Mouse (Mus musculus): ENCODE measurements around the gene D330020A13Rik. TPM values are rescaled to one million over a fixed set of nuclear protein-coding genes. Genes with fewer than 3 reads are reported as not detected.
A peak's percentile ranks its signal among the peaks of the same experiment; 100 is the strongest.

The D330020A13Rik gene
- polyA plus RNA-seq, 1 experiment from 2014 or later: 0.72 TPM

DNA sequence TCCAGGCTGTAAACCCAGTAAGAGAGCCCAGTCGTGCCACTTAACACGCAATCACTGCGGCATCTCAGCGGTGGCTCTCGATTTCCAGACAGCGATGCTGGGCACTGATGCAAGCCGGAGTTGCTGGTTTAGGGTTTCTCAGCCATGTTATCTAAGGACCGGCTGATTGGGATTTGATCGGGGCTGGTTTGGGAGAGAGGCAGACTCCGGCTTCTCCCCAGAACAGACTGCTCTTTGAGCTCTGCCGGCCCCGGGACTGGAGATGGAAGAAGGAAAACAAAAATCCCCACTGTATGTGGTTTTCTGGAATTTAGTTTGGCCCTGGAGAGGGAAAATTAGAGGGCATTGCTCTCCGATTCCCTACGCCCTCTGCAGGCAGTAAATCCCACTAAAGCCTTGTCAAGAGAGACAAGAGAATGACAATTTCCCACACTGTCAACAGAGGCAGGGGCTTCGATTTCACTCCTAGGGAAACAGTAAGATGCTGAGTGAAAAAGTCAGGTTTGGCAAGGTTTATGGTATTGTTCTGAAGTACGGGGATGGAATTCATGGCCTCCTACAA, 8.7 kb downstream of the D330020A13Rik start:
- Histone ChIP-seq H3K36me3 (no peaks in the 10 kb centered on the region), H3K27me3 (no peaks in the 10 kb centered on the region), H3K4me1 (peaks cover 4% of the 10 kb centered on the region; the same call in 1 of the 2 replicates), H3K9ac (peak overlapping the region; percentile 30), H3K9me3 (no peaks in the 10 kb centered on the region), H3K27ac (peak overlapping the region; percentile 72), H3K4me3 (peak overlapping the region; percentile 27), H3K4me2 (replicated peaks) (peak overlapping the region; percentile 44)
- WGBS: 10% methylated on average over 16 of the region's 16 CpGs
- no peak for ATAC-seq (ENCODE audit: insufficient number of reproducible peaks, insufficient read depth, low FRiP score, low TSS enrichment)

DNA sequence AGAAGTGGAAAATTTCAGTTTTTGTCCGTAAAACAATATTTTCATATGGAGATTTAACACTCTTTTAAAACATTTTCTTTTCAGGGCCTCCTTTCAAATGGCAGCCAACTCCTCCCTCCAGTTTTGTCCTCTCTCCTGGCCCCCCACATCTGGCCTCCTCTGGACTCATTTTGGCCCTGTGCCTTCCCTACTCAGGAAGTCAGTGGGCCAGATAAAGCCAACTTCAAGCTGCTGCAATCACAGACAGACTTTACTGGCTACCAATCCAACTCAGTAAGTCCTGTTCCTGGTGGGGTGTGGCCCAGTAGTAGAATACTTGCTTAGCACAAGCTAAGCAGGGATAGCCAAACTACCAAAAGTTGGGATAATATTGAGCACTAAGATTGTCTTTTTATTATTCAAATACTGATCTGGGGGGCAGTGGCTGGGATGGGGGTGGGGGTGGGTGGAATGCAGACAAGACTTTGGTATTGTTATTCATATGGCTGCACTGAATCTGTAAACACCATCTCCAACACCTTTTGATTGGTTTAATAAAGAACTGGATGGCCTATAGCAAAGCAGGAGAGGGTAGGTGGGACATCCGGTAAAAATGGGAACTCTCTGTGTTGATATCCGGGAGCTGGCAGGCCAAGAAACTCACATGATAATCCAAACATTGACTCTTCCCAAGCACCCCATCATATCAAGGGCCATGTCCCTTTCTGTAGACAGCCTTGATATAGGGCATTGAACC, 12.9 kb downstream of the D330020A13Rik start:
- no peak for ATAC-seq (ENCODE audit: insufficient number of reproducible peaks, insufficient read depth, low FRiP score, low TSS enrichment)
- Histone ChIP-seq H3K27me3 (no peaks in the 10 kb centered on the region), H3K9me3 (no peaks in the 10 kb centered on the region), H3K4me3 (no peak overlapping the region), H3K4me1 (peaks cover 4% of the 10 kb centered on the region; the same call in 1 of the 2 replicates), H3K27ac (no peak overlapping the region), H3K36me3 (no peaks in the 10 kb centered on the region), H3K4me2 (replicated peaks) (no peak overlapping the region), H3K9ac (no peak overlapping the region)
- 90% methylated on average over 3 of the region's 3 CpGs for WGBS

DNA sequence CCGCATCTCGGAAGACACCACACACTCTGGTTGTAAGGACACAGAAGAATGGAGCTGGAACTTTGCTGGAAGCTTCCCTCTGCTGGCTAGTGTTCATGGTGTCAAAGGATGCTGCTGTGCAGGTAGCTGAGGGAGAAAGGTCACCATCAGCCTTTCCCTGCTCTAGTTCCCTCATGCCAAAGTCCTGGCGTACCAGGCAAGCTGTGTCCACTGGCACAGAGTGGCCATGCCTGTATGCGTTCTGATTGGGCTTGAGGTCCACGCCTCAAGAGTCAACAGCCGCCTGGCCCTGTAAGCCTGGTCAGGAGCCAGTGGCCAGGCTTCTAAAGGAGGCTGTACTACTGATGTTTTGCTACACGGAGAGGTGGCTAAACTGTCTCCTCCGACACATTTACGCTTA, 15.2 kb downstream of the D330020A13Rik start:
- WGBS: 82% methylated on average over 9 of the region's 9 CpGs
- H3K4me1 ChIP-seq: no peaks in the 10 kb centered on the region
- ATAC-seq (ENCODE audit: insufficient number of reproducible peaks, insufficient read depth, low FRiP score, low TSS enrichment): no peak
- H3K4me3 ChIP-seq: no peak overlapping the region
- H3K27me3 ChIP-seq: no peaks in the 10 kb centered on the region
- H3K36me3 ChIP-seq: no peaks in the 10 kb centered on the region
- no peak overlapping the region for H3K27ac ChIP-seq
- no peaks in the 10 kb centered on the region for H3K9me3 ChIP-seq
- no peak overlapping the region for H3K9ac ChIP-seq
- no peak overlapping the region for H3K4me2 ChIP-seq (replicated peaks)

DNA sequence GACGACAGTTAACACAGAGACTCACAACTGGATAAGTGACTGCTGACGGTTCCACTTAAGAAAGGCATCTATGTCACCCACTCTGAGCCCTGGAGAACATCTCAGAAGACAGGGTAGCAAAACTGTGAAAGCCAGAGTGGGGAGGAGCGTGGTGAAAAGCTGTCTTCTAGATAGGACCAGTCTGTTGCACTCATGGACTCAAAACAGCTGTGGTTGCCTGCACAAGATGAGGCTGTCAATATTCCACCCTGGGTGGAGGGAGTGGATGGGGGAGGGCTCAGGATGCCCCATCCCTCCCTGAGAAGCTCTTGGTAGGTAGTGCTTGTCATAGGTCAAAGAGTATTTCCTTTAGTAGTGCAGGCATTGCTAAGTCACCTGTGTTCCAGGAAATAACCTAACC, 15.6 kb downstream of the D330020A13Rik start:
- Histone ChIP-seq H3K4me3 (no peak overlapping the region), H3K9me3 (no peaks in the 10 kb centered on the region), H3K9ac (no peak overlapping the region), H3K36me3 (no peaks in the 10 kb centered on the region), H3K4me2 (replicated peaks) (no peak overlapping the region), H3K27ac (no peak overlapping the region), H3K4me1 (no peaks in the 10 kb centered on the region), H3K27me3 (no peaks in the 10 kb centered on the region)
- 58% methylated on average over 3 of the region's 3 CpGs for WGBS
- ATAC-seq (ENCODE audit: insufficient number of reproducible peaks, insufficient read depth, low FRiP score, low TSS enrichment): no peak

DNA sequence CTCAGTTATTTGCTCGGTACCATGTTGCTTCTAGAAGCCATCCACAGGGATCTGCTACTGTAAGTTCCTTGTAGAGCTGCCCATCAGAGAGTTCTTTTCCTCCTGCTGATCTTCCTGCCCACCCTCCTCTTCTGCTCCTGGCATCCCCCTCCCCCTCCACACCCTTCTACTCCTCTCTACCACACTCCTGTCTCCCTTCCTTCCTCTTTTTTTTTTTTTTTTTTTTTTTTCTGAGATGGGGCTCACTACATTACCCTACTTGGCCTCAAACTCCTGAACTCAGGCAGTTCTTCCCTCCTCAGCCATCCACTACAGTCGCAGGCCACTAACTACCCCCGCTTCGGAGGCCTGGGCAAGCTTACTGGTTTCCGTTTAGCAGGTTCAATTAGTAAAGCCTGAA, 18.3 kb downstream of the D330020A13Rik start:
- no peaks in the 10 kb centered on the region for H3K4me1 ChIP-seq
- ATAC-seq (ENCODE audit: insufficient number of reproducible peaks, insufficient read depth, low FRiP score, low TSS enrichment): no peak
- no peak overlapping the region for H3K4me3 ChIP-seq
- no peak overlapping the region for H3K27ac ChIP-seq
- H3K9me3 ChIP-seq: no peaks in the 10 kb centered on the region
- H3K4me2 ChIP-seq (replicated peaks): no peak overlapping the region
- no peaks in the 10 kb centered on the region for H3K27me3 ChIP-seq
- H3K9ac ChIP-seq: no peak overlapping the region
- H3K36me3 ChIP-seq: no peaks in the 10 kb centered on the region
- 72% methylated on average over 5 of the region's 5 CpGs for WGBS

- H3K9ac ChIP-seq: no peak overlapping the region
- H3K27me3 ChIP-seq: no peaks in the 10 kb centered on the region
- 87% methylated on average over 11 of the region's 11 CpGs for WGBS
- H3K36me3 ChIP-seq: no peaks in the 10 kb centered on the region
- no peak for ATAC-seq (ENCODE audit: insufficient number of reproducible peaks, insufficient read depth, low FRiP score, low TSS enrichment)
- no peak overlapping the region for H3K27ac ChIP-seq
- H3K4me2 ChIP-seq (replicated peaks): no peak overlapping the region
- H3K4me1 ChIP-seq: no peaks in the 10 kb centered on the region
- no peaks in the 10 kb centered on the region for H3K9me3 ChIP-seq
- no peak overlapping the region for H3K4me3 ChIP-seq
Measured at GRCm38 (mm10) chr6:120318303-120318940, 24.3 kb downstream of the D330020A13Rik start.

DNA sequence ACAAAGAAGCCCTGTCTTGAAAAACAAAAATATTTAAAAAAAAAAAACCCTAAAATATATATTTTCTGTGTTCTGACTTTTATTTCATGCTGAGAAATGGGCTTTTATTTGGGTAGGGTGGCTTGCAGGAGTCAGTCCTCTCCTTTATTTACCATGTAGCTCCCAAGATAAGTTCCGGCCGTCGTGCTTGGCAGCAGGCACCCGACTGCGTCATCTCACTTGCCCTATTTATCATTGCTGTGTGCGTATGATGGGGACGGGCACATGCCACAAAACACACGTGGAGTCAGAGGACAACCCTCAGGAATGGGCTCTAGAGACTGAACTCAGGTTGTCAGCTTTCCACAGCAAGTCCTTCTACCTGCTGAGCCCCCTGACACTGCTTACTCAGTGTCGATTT, 25.0 kb downstream of the D330020A13Rik start:
- Histone ChIP-seq H3K36me3 (no peaks in the 10 kb centered on the region), H3K9ac (no peak overlapping the region), H3K4me3 (no peak overlapping the region), H3K4me2 (replicated peaks) (no peak overlapping the region), H3K27ac (no peak overlapping the region), H3K9me3 (no peaks in the 10 kb centered on the region), H3K4me1 (no peaks in the 10 kb centered on the region), H3K27me3 (no peaks in the 10 kb centered on the region)
- ATAC-seq (ENCODE audit: insufficient number of reproducible peaks, insufficient read depth, low FRiP score, low TSS enrichment): no peak
- WGBS: 88% methylated on average over 9 of the region's 9 CpGs

GRCm38 (mm10) chr6:120320369-120320768, 26.2 kb downstream of the D330020A13Rik start:
- Histone ChIP-seq H3K4me2 (replicated peaks) (no peak overlapping the region), H3K4me1 (no peaks in the 10 kb centered on the region), H3K4me3 (no peak overlapping the region), H3K9ac (no peak overlapping the region), H3K36me3 (peaks cover 8% of the 10 kb centered on the region; the same call in 1 of the 2 replicates), H3K27ac (no peak overlapping the region), H3K9me3 (no peaks in the 10 kb centered on the region), H3K27me3 (no peaks in the 10 kb centered on the region)
- WGBS: 65% methylated on average over 2 of the region's 2 CpGs
- ATAC-seq (ENCODE audit: insufficient number of reproducible peaks, insufficient read depth, low FRiP score, low TSS enrichment): no peak

- H3K27me3 ChIP-seq: no peaks in the 10 kb centered on the region
- 33% methylated on average over 6 of the region's 6 CpGs for WGBS
- no peak overlapping the region for H3K9ac ChIP-seq
- H3K36me3 ChIP-seq: peaks cover 17% of the 10 kb centered on the region
- no peaks in the 10 kb centered on the region for H3K9me3 ChIP-seq
- H3K4me3 ChIP-seq: no peak overlapping the region
- H3K27ac ChIP-seq: no peak overlapping the region
- ATAC-seq (ENCODE audit: insufficient number of reproducible peaks, insufficient read depth, low FRiP score, low TSS enrichment): no peak
- H3K4me2 ChIP-seq (replicated peaks): no peak overlapping the region
- no peaks in the 10 kb centered on the region for H3K4me1 ChIP-seq
Measured at GRCm38 (mm10) chr6:120324295-120324927, 30.2 kb downstream of the D330020A13Rik start.

DNA sequence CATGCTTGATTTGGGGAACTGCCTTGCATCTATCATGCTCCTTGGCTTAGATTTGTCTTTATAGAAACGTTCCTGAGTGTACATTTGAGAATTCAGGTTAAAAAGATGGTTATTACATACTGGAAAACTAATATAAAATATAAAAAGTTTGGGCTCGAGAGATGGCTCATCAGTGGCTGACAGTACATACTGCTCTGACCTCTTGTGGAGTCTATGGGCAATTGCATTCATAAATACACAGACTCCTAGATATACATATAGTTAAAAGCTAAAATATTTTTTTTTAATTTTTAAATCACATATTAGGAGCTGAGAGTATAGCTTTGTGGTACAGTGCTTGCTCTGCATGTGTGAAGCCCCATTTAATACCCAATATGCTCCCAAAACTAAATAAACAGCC, 38.2 kb downstream of the D330020A13Rik start:
- Histone ChIP-seq H3K9ac (no peak overlapping the region), H3K4me2 (replicated peaks) (no peak overlapping the region), H3K4me3 (no peak overlapping the region), H3K27me3 (no peaks in the 10 kb centered on the region), H3K9me3 (no peaks in the 10 kb centered on the region), H3K27ac (no peak overlapping the region), H3K36me3 (peaks cover 67% of the 10 kb centered on the region), H3K4me1 (no peaks in the 10 kb centered on the region)
- no peak for ATAC-seq (ENCODE audit: insufficient number of reproducible peaks, insufficient read depth, low FRiP score, low TSS enrichment)
- 76% methylated on average over 2 of the region's 2 CpGs for WGBS

- no peak overlapping the region for H3K9ac ChIP-seq
- H3K4me2 ChIP-seq (replicated peaks): no peak overlapping the region
- no peak overlapping the region for H3K27ac ChIP-seq
- ATAC-seq (ENCODE audit: insufficient number of reproducible peaks, insufficient read depth, low FRiP score, low TSS enrichment): no peak
- peaks cover 71% of the 10 kb centered on the region for H3K36me3 ChIP-seq
- no peaks in the 10 kb centered on the region for H3K9me3 ChIP-seq
- H3K27me3 ChIP-seq: no peaks in the 10 kb centered on the region
- 85% methylated on average over 1 of the region's 1 CpGs for WGBS
- H3K4me3 ChIP-seq: no peak overlapping the region
- no peaks in the 10 kb centered on the region for H3K4me1 ChIP-seq
Measured at GRCm38 (mm10) chr6:120343992-120344391, 49.8 kb downstream of the D330020A13Rik start.
